Mouse (Mus musculus): Measurements from ENCODE around the gene 2610528J11Rik.

Gene 2610528J11Rik

GRCm38 (mm10) chr4:118533156-118533555 is 6.4 kb downstream of the 2610528J11Rik start:
- POLR2A ChIA-PET: interaction anchor here in 1 of 4 experiments (1.1 to 1.3 kb wide), 2 partner anchors 9 to 10 kb away, joined by 3 to 5 read pairs; partner anchors contain the start of gene Tmem125
- CTCF ChIA-PET: no interaction called here

- POLR2A ChIA-PET: interaction anchor here in 1 of 4 experiments (1.1 to 1.3 kb wide), 2 partner anchors 9 to 10 kb away, joined by 3 to 5 read pairs; partner anchors contain the start of gene Tmem125
- CTCF ChIA-PET: no interaction called here
Observed at GRCm38 (mm10) chr4:118533605-118534004, 6.8 kb downstream of the 2610528J11Rik start.

GRCm38 (mm10) chr4:118535610-118536009 is 8.8 kb downstream of the 2610528J11Rik start:
- POLR2A ChIA-PET: interaction anchor here in 1 of 4 experiments (0.7 kb wide), 1 partner anchor 677 kb away, joined by 3 read pairs; no protein-coding TSS in a partner anchor
- CTCF ChIA-PET: no interaction called here

GRCm38 (mm10) chr4:118537801-118538200 is 11.0 kb downstream of the 2610528J11Rik start:
- POLR2A ChIA-PET: no interaction called here
- CTCF ChIA-PET: no interaction called here

GRCm38 (mm10) chr4:118539904-118540303 is 13.1 kb downstream of the 2610528J11Rik start:
- POLR2A ChIA-PET: interaction anchor here in 1 of 4 experiments (0.6 to 1.1 kb wide), 2 partner anchors 22 to 704 kb away, joined by 3 read pairs; no protein-coding TSS in a partner anchor
- CTCF ChIA-PET: interaction anchor here in 2 of 4 experiments (1.0 to 1.4 kb wide), 2 partner anchors 26 kb away, joined by 4 read pairs; no protein-coding TSS in a partner anchor

- CTCF ChIA-PET: interaction anchor here in 2 of 4 experiments (0.6 to 1.9 kb wide), 5 partner anchors 23 to 1587 kb away, joined by 3 to 7 read pairs (median 5); no protein-coding TSS in a partner anchor
- POLR2A ChIA-PET: interaction anchor here in 2 of 4 experiments (0.6 to 3.5 kb wide), 23 partner anchors 9 to 706 kb away, joined by 3 to 13 read pairs (median 3); partner anchors contain the start of genes Elovl1 (in 2 of the 2), AU022252 (in 1 of the 2), Cdc20 (in 1 of the 2) and Kdm4a (in 1 of the 2)
Observed at GRCm38 (mm10) chr4:118542510-118543157, 15.8 kb downstream of the 2610528J11Rik start.

- ChIA-PET POLR2A (interaction anchor here in 3 of 4 experiments (0.6 to 3.5 kb wide), 21 partner anchors 9 to 1341 kb away, joined by 3 to 13 read pairs (median 4); partner anchors contain the start of genes Elovl1 (in 2 of the 3), AU022252 (in 1 of the 3), Cdc20 (in 1 of the 3) and Kdm4a (in 1 of the 3)), CTCF (interaction anchor here in 2 of 4 experiments (0.6 to 1.9 kb wide), 4 partner anchors 19 to 1586 kb away, joined by 3 to 5 read pairs (median 4); no protein-coding TSS in a partner anchor)
Observed at GRCm38 (mm10) chr4:118543158-118543530, 16.3 kb downstream of the 2610528J11Rik start.

GRCm38 (mm10) chr4:118543592-118544260 is 16.9 kb downstream of the 2610528J11Rik start, which contains the start of gene Tmem125:
Gene Tmem125 (minus strand): TSS chr4:118544044.
- ChIA-PET CTCF (interaction anchor here in 2 of 4 experiments (0.9 to 1.9 kb wide), 4 partner anchors 19 to 36 kb away, joined by 3 to 5 read pairs (median 4); no protein-coding TSS in a partner anchor), POLR2A (interaction anchor here in 3 of 4 experiments (0.6 to 3.5 kb wide), 21 partner anchors 10 to 1341 kb away, joined by 3 to 13 read pairs (median 3); partner anchors contain the start of genes Elovl1 (in 2 of the 3), AU022252 (in 1 of the 3), Cdc20 (in 1 of the 3) and Kdm4a (in 1 of the 3))

GRCm38 (mm10) chr4:118544441-118545127 is 17.8 kb downstream of the 2610528J11Rik start:
- POLR2A ChIA-PET: interaction anchor here in 2 of 4 experiments (0.7 to 3.5 kb wide), 8 partner anchors 11 to 365 kb away, joined by 3 to 13 read pairs (median 6); partner anchors contain the start of genes Cdc20 (in 1 of the 2), Elovl1 (in 1 of the 2) and Kdm4a (in 1 of the 2)
- CTCF ChIA-PET: interaction anchor here in 1 of 4 experiments (0.9 to 1.2 kb wide), 2 partner anchors 18 to 22 kb away, joined by 3 to 4 read pairs; no protein-coding TSS in a partner anchor

GRCm38 (mm10) chr4:118547424-118548129 is 20.8 kb downstream of the 2610528J11Rik start:
- POLR2A ChIA-PET: interaction anchor here in 2 of 4 experiments (0.7 to 1.5 kb wide), 2 partner anchors 303 to 368 kb away, joined by 3 to 5 read pairs; partner anchors contain the start of gene Kdm4a (in 1 of the 2)
- CTCF ChIA-PET: interaction anchor here in 2 of 4 experiments (0.6 to 2.8 kb wide), 8 partner anchors 19 to 595 kb away, joined by 3 to 20 read pairs (median 4); no protein-coding TSS in a partner anchor

- POLR2A ChIA-PET: interaction anchor here in 2 of 4 experiments (0.7 kb wide), 2 partner anchors 13 to 303 kb away, joined by 3 to 5 read pairs; no protein-coding TSS in a partner anchor
- CTCF ChIA-PET: interaction anchor here in 3 of 4 experiments (0.6 to 2.8 kb wide), 8 partner anchors 18 to 579 kb away, joined by 3 to 20 read pairs (median 4); no protein-coding TSS in a partner anchor
Observed at GRCm38 (mm10) chr4:118548130-118548480, 21.3 kb downstream of the 2610528J11Rik start.

- POLR2A ChIA-PET: interaction anchor here in 1 of 4 experiments (0.7 kb wide), 2 partner anchors 282 to 388 kb away, joined by 3 read pairs; no protein-coding TSS in a partner anchor
- CTCF ChIA-PET: interaction anchor here in 2 of 4 experiments (0.7 to 1.5 kb wide), 3 partner anchors 13 to 19 kb away, joined by 3 to 6 read pairs (median 4); no protein-coding TSS in a partner anchor
Observed at GRCm38 (mm10) chr4:118553039-118553649, 26.3 kb downstream of the 2610528J11Rik start.

- POLR2A ChIA-PET: interaction anchor here in 1 of 4 experiments (0.5 kb wide), 1 partner anchor 11 kb away, joined by 7 read pairs; no protein-coding TSS in a partner anchor
- CTCF ChIA-PET: interaction anchor here in 3 of 4 experiments (0.5 to 3.0 kb wide), 4 partner anchors 12 to 232 kb away, joined by 3 to 26 read pairs (median 6); no protein-coding TSS in a partner anchor
Observed at GRCm38 (mm10) chr4:118564062-118564925, 37.5 kb downstream of the 2610528J11Rik start.

- POLR2A ChIA-PET: interaction anchor here in 2 of 4 experiments (0.5 to 1.4 kb wide), 2 partner anchors 11 to 128 kb away, joined by 5 to 7 read pairs; partner anchors contain the start of gene Cdc20 (in 1 of the 2)
- CTCF ChIA-PET: interaction anchor here in 3 of 4 experiments (0.6 to 3.0 kb wide), 4 partner anchors 12 to 232 kb away, joined by 3 to 26 read pairs (median 8); no protein-coding TSS in a partner anchor
Observed at GRCm38 (mm10) chr4:118564926-118565279, 38.1 kb downstream of the 2610528J11Rik start.

- POLR2A ChIA-PET: interaction anchor here in 3 of 4 experiments (0.6 to 1.4 kb wide), 5 partner anchors 108 to 139 kb away, joined by 3 to 5 read pairs (median 4); partner anchors contain the start of genes Cdc20 (in 1 of the 3) and Elovl1 (in 1 of the 3)
- CTCF ChIA-PET: interaction anchor here (0.5 to 3.0 kb wide), 84 partner anchors 8 to 1319 kb away, joined by 3 to 26 read pairs (median 4); partner anchors contain the start of genes Cdc20 (in 2 of the 4), Elovl1 (in 2 of the 4), Kdm4a (in 1 of the 4) and Ptprf (in 1 of the 4)
Observed at GRCm38 (mm10) chr4:118566161-118566676, 39.4 kb downstream of the 2610528J11Rik start.

Measured in embryonic stem cell, embryonic (primary cell).